Mouse (Mus musculus): ENCODE results near the gene Kif5c.

Kif5c gene

DNA sequence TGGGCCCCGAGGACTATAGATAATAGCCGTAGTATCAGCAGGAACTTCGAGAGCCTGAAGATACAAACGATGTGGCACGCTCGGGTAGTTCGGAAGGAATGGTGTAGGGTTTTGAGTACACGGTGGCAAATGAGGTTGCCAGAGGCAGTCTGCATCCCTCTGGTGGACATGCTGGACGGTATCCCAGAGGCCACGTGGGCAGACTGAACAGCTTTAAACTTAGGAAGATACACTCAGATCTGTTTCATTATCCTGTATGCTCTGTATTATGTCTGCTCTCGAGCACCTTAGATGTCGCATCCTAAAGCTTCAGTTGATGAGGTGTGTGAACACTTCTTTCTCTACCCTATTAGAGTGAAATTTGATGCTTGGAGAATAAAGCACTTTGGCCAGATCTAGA, 56.9 kb downstream of the Kif5c start:
- no peak for DNase-seq

DNA sequence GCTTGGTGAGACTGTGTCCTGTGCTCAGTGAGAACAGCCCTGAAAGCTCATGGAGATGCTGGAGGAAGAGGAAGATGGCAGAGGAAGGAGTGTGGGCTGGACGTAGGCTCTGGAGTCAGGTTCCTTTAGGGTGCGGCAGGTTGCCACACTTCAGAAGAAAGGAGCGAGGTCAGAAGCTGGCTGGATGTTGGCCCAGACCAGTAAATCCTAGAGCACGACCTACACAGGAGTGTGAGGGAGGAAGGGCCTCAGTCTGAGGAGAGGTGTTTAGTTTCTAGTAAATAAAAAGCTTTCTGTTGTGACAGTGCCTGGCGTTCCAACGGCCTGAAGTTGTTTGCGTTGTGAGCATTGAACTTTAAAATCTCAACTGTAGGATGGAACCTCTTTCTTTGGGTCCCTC, 59.3 kb downstream of the Kif5c start:
- no peak for DNase-seq

GRCm38 (mm10) chr2:49679135-49679964, 60.3 kb downstream of the Kif5c start:
- no peak for DNase-seq

- no peak for DNase-seq
These were observed 63.7 kb downstream of the Kif5c start for GRCm38 (mm10) chr2:49682754-49683153.

DNA sequence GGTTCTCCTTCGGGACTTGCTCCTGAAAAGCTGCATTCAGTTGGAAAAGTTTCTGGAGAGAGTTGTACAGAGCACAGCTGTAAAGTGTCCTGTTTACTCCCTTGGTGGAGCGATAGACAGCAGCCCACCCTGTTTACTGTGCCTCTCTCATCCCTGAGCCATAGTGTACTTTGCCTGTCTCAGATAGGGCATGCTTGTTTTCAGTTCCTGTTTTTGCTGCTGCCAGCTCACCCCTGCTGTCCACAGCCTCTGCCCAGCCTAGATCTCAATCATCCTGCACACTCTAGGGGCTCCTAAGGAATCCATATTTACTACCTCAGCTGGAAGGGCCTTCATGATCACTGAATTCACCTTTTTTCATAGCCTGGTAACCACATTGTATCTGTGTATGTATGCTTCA, 65.7 kb downstream of the Kif5c start:
- DNase-seq = no peak

DNA sequence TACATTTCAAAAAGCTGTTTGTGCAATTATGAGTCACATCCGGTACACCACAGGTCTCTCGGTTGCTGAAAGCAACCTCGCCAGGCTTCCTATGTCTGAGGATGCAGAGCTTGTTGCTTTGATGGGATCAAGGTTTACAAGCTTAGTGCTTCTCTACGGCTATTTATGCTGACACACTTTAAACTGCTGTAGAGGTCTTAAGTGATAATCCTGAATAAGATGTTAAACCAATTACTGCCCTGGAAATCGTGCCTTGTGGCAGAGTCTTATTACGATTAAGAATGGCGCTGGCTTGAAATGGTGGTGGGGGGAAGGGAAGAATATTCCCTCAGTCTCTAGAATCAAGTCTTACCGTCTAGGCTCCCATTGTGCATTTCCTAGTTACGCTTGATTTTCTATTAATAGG, 71.3 kb downstream of the Kif5c start:
- DNase-seq = no peak

DNA sequence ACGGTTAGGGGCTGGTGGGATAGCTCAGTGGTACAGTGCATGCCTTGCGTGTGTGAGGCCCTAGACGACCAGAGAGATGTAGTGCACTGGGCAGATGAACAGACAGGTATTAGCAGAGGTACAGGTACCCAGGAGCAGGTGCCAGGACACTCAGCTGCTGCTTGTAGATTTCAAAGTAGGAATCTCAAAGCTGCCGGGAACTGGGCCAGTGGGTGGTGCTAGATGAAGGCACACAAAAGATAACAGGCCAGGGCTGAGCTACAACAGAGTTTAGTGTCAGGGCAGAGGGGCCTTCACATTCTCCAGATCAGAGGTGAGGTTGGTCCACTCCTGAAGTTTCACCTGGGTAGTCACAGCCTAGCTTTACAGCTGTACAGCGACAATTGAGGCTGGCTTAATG, 72.3 kb downstream of the Kif5c start:
- no peak for DNase-seq

DNA sequence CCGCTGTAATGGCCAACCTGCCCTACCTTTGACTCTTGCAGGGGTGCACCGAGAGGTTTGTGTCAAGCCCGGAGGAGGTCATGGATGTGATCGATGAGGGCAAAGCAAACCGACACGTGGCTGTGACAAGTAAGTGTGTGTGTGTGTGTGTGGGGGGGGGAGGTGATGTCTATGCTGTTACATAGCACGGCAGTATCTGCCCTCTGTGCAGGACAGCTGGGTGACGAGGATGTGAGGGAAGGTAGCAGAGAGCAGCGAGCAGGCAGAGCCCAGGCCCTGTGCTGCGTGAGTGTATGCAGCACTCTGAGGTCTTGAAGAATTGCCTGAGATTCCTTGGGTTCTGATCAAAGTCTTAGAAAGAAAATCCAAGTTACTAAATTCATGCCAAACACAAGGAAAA, 75.6 kb downstream of the Kif5c start:
- no peak for DNase-seq

DNA sequence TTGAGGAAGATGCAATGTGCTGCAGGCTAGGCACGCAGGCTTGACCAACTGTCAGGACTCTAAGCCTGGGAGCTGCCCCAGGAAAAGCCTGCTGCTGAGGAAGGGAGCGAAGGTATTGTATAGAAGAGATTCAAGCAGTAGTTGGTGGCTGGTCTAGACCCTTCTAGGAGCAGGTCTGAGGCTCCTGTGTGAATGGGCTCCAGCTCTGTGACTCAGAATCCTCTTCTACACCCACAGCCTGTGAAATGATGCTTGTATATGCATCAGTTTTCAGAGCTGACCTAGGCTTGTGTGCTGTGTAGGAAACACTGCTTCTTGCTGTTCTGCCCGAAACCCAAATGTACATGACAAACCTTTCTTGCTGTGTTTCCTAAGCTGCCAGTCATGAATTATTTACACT, 76.4 kb downstream of the Kif5c start:
- no peak for DNase-seq

GRCm38 (mm10) chr2:49698851-49699250, 79.8 kb downstream of the Kif5c start:
- no peak for DNase-seq

- no peak for DNase-seq
These were observed 81.3 kb downstream of the Kif5c start for GRCm38 (mm10) chr2:49700176-49700971.

DNA sequence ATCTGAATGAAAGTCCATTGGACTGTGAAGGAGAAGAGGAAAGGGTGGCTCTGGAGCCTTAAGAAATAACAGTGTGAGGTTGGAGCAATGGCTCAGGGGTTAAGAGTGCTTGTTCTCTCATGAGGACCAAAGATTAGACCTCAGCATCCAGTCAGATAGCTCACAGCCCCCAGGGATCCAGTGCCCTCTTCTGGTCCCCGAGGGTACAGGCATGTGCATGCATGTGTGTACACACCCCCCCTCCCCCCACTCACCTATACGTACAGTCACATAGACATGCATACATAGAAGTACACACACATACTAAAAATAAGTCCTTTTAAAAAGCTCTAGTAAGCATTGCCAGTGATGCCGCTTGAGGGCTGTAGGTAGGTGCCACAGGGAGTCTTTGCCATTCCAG, 91.1 kb downstream of the Kif5c start:
- DNase-seq = no peak

DNA sequence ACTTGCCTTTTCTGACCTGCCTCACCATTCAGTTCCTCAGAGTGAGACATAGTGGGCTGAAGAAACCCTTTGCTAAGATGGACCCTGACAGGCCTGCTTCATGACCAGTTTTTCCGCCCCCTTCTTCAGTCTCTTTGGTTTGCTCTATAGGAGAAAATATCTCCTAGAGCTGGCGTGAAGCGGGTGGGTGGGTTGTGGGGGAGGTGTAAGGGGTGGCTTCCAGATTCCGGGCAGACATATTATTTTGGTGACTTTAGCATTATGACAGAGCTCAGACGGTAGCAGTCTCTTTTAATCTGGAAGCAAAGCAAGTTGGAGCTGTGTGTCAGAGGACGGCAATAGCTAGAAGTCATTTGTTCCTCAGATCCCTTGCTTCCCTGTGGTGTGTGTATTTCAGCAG, 92.6 kb downstream of the Kif5c start:
- no peak for DNase-seq

DNA sequence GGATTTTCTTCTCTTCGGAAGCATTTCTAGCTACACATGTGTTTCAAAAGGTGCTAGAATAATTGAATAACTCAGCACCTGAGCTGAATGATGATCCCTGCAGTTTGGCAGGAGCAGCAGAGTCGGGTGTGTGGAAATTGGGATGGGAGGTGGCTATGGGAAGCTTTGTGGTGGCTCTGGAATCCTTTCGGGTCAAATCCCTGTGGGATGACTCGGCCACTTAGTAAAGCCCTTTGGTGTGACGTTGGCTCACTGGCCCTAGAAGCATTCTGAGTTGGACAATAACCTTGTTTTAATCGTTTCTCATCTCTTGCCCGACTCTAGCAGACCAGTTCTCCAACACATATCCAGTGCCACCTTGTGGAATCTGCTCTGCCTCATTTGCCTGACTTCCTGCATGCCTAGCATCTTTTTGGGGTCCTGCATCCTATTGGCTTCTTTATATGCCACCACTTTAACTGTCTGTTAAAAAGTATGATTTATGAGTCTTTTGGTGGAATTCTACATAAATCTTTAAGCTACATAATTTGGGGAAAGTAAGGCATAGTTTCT, 93.3 kb downstream of the Kif5c start:
- DNase-seq = no peak

DNA sequence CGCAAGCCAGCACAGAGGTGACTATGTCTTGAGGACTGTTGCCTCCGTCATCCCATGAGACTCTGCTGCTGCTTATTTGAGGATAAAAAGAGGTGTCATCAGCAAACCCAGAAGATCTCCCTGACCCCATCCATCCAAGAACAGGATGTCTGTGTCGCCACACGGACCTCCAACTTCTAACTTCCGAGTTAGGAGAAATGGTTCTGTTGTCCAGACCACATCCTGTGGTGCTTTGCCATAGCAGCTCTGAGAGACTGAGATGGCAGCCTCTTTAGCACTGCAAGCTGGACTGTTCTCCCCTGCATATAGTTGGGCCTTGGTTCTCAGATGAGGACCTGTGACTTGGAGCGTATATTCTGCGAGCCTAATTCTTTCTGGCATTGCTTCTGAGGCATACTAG, 97.4 kb downstream of the Kif5c start:
- DNase-seq = no peak

DNA sequence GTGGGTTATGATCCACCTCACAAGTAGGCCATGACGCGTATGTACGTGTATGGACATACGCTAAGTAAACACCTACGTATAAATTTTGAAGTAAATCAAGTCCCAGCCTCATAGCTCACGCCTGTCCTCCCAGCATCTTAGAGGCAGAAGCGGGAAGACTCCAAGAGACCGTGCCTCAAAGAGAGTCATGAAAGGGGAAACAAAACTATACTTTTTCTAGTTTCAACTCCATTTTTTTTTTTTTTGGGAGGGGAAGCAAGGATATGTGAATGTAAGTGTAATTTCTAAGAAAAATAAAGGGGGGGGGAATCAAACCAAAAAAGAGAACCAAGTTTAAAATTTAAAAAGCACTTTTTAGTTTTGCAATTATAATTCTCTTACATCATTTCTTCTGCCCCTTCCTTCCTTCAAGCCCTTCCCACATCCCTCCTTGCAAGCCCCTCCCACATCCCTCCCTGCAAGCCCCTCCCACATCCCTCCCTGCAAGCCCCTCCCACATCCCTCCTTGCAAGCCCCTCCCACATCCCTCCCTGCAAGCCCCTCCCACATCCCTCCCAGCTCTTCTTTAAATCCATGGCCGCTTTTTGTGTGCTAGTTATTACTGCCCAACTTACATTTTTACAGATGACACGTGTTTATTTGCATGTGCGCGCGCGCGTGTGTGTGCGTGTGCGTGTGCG, 98.5 kb downstream of the Kif5c start:
- DNase-seq = no peak

DNA sequence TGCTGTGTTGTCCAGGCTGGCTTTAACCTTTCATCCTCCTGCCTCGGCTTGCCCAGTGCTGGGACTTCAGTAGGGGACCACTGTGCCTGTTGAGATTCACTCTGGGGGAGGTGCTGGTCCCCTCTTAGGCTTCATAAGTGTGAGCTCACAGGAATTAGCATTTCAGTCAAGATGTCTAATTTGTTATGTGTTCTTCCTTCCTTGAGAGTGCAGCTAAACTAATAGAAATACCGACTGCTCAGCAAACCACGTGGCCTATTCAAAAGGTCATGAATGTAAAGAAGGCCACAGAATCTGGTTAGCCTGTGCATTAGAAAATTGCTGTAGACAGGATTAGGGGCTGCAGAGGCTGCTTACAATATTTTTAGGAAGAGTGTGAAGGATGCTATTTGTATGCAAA, 99.4 kb downstream of the Kif5c start:
- no peak for DNase-seq

- no peak for DNase-seq
These were observed 100.1 kb downstream of the Kif5c start for GRCm38 (mm10) chr2:49718935-49719850.

GRCm38 (mm10) chr2:49719854-49720253, 100.8 kb downstream of the Kif5c start:
- no peak for DNase-seq

GRCm38 (mm10) chr2:49720343-49720742, 101.2 kb downstream of the Kif5c start:
- no peak for DNase-seq

DNA sequence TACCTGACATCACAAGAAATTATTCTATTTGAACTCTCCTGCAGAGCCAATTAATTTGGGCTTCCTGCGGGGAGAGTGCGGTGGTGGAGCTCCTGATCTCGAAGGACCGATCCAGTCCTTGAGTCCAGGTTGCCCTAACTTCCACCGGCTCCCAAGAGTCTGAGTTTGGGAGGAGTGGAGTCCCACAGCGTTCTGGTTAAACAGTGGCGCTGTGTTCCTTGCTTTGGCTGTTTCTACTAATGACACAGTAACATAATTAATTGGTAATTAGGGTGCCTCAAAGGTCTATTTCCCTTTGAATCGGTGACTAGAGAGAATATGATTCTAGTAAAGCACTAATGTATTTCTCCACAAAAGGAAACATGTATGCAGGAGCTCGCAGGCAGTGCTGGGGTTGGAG, 103.2 kb downstream of the Kif5c start:
- DNase-seq = no peak

GRCm38 (mm10) chr2:49722983-49723382, 103.9 kb downstream of the Kif5c start:
- DNase-seq = no peak

Measured in cerebellum, adult 11 months (tissue).